Mouse (Mus musculus) right cerebral cortex, postnatal 25 days (tissue): ENCODE data around the gene Cinp.
A peak's percentile ranks its signal among the peaks of the same experiment; 100 is the strongest.

Source experiments
- DNase-seq: peaks from one replicate; pipeline ENCODE4 v3.0.0; 2022

The Cinp gene

DNA sequence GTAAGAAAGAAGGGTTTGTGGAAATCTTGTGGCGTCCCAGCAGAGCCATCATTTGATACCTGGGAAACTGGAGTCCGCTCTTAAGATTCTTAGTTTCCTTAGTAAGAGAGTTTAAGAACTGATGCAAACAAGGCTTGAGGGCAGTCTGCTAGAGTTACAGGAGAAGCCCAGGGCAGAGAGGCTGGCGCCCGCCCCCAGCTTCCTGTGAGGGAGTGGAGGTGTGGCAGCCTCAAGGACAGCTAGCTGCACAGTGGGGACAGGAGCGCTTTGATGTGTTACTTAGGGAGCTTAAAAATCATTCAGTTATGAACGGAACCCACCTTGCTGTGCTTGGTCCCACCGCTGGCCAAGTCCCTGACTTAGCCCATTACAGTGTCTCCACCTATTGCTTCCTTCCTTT is 31.7 kb downstream of the Cinp start:
- no peak for DNase-seq

DNA sequence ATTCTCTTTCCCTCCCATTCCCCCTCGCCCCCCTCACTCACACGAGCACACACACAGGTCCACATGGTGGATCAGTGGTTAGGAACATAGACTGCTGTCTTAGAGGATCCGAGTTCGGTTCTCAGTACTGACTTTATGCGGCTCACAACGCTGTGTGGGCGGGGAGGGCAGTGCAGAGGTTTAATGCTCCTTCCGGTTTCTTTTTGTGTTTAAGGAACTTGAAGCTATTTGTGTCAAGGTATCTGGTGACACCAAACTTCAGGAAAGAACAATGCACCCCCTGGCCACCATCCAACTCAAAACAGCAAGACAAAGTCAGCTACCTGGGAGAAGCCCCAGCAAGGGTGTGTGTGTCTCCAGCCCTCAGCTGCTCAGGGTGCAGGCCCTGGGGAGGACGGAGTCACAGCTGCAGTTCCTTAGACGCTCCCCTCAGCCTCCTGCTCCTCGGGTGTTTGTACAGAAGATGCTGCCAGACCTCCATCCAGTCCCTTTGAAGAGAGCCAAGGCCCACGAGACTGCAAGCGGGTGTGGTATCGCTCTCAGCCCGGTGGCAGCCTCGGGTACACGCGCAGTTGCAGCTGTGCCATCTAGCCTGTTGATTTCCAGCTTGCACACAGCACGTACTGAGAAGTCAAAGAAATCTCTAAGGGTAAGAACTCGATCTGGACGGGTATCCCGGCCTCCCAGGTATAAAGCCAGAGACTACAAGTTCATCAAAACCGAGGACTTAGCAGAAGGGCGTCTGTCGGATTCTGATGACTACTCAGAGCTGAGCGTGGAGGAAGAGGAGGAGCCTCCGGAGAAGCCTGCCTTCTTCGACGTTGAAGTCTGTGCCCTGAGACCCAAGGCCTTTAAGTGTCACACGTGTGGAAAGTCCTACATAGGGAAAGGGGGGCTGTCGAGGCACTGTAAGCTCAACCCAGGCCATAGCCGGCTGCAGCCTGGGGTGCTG is 33.9 kb downstream of the Cinp start:
- no peak for DNase-seq

- DNase-seq: no peak
Observed at GRCm38 (mm10) chr12:110851923-110852322, 37.0 kb downstream of the Cinp start.

- no peak for DNase-seq
Observed at GRCm38 (mm10) chr12:110851414-110851813, 37.5 kb downstream of the Cinp start.

DNA sequence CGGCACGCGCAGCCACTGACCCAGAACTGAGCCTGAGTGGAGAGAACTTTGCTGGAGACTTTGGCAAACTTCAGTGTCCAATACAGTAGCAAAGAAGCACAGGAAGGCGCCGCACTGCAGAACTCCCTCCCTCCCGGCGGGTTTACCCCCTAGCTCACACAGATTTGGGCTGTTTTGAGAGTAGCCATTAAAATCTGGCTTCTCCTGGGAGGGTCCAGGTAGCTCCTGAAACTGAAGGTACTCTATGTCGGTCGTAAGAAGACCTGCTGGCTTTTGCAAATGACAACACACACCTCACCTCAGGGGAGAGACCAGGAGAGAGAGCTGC is 38.1 kb downstream of the Cinp start:
- no peak for DNase-seq

DNA sequence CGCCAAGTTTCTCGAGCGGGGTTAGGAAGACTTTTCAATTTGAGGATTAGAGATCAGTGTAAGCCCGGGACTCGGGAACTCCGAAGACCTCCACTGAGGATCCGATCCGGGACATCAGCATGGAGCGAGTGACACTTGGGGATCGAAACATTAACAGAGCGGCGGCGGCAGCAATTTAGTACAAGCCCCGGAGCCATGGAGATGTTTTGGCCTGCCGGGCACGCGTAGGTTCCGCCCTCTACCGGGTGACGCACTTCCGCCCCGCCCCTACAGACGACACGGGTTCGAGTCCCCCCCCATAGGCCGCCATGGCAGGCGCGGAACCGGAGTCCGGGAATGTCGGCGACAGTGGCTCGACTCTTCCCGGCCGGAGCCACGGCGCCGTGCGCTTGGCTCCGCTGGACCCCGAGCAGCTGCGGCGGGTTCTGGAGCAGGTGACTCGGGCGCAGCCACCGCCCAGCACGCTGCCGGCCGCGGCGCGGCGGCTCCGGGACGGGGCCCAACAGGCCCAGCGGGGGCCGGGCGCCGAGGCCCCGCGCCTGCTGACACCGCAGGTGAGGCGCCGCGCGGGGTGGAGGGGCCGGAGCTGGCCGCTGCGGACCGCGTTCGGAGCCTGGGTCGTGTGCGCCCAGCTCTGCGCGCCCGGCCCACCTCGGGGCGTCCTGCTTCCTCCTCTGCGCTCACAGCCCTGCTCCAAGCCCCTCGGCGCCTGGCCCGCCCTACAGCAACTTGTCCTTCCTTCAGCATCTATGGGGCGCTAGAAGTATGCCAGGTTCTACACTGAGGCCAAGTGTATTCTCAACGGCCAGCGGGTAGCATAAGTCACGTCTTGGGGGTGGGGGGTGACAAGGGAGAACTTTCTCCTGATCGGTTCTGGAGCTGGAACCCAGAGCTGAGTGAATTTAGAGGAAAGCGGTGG is 38.7 kb downstream of the Cinp start, which contains the start of gene Zfp839:
Zfp839 (plus strand) TSS at position 244 of the 919 bp plus-strand sequence.
- DNase-seq: peak; percentile 90

DNA sequence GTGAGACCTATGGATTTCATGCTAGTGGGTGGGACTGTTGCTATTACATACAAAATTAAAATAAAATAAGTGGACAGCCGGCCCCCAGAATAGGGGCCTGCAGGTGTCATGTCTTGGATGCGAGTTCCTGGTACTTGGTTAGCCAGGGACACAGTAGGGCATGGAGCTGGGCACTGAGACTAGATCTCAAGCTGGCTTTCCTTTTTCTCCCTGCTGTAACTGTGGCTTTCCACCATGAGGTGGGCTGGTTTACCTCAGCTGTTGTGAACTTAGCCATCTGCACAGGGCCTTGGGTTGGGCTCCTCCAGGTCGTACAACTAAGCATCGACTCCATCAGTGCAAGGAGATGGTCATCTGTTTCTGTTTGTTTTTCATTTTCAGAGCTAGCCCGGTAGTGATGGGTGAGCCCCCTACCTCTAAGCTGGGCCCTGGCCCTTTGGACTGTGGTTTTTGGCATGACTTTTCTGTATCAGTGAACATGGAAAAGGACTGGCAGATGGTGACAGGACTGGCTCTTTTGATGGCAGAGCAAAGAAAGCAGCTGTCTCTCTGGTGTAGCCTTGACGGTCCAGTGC is 42.7 kb downstream of the Cinp start:
- no peak for DNase-seq

DNA sequence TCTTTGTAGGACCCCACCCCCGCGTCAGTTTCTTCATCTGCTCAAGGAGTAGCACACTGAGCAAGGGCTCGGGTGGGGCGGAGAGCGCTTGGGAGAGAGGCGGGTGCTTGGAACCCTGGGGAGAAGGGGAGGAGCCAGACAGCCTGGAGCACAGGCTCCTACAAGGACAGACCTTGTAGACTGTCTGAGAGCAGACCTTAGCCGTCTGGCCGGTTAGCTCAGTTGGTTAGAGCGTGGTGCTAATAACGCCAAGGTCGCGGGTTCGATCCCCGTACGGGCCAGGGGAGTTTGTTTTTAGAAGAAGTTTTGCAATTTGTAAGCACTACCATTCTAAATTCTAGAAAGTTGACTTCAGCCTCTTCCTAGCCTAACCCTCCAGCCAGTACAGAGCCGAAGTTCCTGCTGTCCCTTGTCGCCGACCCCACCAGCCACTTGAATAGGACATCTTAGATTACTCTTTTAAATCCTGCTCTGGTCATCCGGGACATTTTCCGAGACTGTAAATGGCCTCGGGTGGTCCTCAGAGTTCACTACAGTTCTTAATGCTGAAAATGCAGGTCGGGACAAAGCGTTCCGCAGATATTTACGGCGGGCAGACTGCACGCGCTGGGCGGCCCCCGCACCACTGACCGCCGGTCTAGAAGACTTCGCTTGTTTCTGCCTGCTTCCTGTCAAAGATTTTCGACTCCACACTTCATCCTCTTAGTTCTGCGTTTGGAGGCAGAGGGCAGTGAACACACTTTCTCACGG is 43.6 kb downstream of the Cinp start:
- peak; percentile 77 for DNase-seq

GRCm38 (mm10) chr12:110844227-110845130 is 44.5 kb downstream of the Cinp start:
- no peak for DNase-seq

DNA sequence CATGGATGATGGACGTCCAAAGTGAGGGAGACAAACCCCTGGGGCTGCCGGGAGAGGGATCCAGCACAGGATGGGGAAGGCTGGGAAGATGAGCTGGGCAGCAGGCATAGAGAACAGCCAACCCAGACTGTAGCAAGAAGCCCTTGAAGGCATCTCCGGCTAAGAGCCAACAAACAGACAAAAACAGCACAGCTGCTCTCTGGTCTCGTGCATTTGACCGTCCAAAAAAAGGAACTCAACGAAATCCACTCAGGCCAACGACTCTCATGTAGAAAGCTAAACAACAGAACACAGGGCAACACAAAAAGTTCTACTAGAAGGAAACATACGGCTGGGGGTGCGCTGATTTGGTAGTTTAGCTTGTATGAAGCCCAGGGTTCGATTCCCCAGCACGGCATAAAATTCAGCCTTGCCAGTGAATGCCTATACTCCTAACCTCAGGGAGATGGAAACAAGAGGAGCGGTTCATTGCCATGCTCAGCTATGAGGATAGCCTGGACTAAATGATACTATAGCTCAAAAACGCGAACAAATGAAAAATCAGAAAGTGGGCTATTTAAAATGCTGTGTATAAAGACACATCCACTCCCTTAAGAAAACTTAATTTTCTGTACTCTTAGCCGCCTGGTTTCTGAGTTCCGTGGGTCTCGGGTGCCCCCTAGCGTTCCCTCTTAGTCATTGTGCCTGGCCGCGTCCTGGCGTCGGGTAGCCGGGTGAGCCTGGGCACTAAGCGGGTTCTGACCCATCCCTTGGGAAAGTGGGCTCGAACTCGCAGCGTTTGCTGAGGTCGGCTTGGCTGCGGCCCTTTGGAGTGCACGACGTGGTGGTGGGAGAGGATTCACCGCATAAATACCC is 45.5 kb downstream of the Cinp start:
- DNase-seq: peak; percentile 76

DNA sequence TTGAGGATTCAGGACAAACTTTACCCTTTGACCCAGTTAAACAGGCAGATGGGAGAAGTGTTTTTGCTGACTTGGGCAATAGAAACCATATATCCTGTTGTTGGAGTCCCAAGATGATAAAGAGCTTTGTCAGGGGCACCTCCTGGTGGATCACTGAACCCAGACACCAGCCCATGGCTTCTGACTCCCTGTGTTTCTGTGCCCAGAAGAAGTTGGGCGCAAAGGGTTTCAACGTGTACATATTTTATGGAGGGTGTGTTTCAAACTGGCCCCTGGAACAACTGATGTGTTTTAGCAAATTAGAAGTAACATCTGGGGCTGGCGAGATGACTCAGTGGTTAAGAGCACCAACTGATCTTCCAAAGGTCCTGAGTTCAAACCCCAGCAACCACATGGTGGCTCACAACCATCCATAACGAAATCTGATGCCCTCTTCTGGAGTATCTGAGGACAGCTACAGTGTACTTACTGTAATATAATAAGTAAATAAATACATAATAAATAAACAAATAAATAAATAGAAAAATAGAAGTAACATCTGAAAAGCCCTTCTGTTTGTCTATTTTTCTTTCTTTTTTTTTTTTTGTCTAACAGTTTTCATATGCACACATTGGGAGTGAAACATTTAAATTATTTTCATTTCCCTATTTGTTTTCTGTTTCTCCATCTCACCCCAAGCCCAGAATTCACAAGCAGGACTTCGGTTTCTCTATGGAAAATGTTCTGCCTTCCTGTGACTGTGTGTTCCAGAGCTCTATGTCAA is 47.0 kb downstream of the Cinp start:
- no peak for DNase-seq

DNA sequence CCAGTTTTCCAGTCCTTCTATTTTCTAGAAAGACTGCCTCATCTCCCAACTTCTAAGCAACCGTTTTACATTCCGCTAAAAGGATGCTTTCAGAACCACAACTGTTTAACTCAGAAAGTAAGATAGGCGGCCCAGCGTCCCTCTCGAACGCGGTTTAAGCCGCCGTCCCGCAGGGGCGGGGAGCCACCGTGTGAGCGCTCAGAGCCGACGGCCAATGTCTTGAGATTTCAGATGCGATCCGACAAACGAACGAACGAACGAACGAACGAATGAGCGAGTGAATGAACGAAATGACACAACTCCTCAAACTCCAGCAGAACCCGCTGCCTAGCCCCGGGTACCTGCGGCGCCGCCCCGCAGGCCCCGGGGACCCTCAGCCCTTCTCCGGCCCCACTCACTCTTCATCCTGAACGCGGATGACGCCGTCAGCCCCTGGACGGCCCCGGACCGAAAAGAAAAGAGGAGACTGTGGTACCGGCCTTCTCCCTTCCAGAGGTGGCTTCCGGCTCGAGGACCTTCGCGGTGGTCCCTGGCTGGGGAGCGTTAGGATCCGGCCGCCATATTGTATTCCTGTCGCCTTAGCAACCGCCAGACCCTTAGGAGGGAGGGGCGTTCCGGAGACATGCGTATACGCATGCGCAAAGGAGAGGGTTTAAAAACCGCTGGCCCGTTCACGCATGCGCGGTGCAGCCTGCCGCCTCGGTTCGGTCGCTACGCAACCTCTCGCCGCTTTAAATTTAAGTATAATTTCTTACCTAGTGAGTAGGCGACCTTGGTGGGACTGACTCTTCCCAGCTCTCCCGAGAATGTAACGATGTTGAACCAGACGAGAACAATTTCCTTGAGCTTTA is 48.4 kb downstream of the Cinp start, which contains the start of gene Mok:
Mok (minus strand) TSS at position 592 of the 851 bp plus-strand sequence.
- DNase-seq: peak; percentile 96

DNA sequence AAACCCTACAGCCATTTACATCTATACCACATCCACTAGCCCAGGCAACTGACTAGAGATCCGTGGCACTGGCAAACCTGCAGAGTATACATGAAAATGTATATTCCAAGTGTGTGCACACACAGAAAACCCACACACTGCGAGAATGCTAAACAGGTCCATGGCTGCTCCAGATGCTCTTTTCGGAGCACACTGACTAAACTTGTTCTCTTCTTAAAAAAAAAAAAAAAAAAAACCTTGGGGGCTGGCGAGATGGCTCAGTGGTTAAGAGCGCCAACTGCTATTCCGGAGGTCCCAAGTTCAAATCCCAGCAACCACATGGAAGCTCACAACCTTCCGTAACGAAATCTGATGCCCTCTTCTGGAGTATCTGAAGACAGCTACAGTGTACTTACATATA is 51.1 kb downstream of the Cinp start:
- no peak for DNase-seq

DNA sequence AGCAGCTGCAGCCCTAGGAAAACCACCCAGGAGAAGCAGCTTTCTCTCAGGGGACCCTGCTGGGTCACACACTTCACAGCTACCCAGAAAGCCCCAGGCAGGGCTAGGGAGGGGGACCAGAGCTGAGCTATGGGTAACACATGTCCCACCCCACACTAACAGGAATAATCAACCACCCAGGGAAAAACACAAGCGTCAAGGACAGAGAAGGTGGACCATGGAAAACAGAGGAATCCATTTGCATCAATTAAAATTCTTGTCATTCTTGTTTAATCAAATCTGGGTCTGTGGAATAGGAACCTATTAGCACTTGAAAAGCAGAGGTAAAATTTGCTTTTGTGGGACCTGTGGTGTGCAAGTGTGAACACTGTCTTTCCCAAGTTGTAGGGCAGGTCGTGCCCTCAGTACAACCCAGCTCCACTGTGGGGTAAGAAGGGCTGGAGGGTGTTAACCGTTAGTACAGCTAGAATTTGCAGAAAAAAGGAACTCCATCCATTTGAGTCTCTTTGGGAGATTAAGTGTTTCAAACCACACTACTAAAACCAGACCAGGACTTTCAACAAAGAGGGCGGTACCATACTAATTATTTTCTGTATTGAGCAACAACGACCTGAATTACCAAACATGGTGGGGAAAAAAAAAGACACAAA is 51.6 kb downstream of the Cinp start:
- DNase-seq: no peak

GRCm38 (mm10) chr12:110836729-110837128 is 52.2 kb downstream of the Cinp start:
- DNase-seq: no peak

- no peak for DNase-seq
Observed at GRCm38 (mm10) chr12:110835182-110835581, 53.8 kb downstream of the Cinp start.

- no peak for DNase-seq
Observed at GRCm38 (mm10) chr12:110830293-110831024, 58.5 kb downstream of the Cinp start.
